Mouse (Mus musculus): ENCODE data around the gene Maob.

GRCm38 (mm10) chrX:16836488-16837082, 19.4 kb upstream of the Maob start:
- TF ChIP-seq CTCF (IDR thresholded peaks at IDR 0.05; ENCODE audit: control insufficient read depth, insufficient read depth, low read length) (no peak), POLR2A (IDR thresholded peaks at IDR 0.05; ENCODE audit: borderline replicate concordance, control insufficient read depth, low read depth, low read length) (no peak)

Measured in bone marrow, adult 2 months (tissue).